In genomic region chr1:79774164-79774780, GRCm38 (mm10) we compare ENCODE assay signal across 21 mouse cellular contexts. TPM values are rescaled to one million over a fixed set of nuclear protein-coding genes. Genes with fewer than 3 reads are reported as not detected.
DNase-seq lines count a peak whose midpoint lies in the region; TF ChIP-seq lines count a peak whose summit lies in the region.
"Had no signal": no experiment of that assay in that cellular context is flagged by ENCODE, and none has a peak within 500 bp of the region (broad histone marks: within the 10 kb centered on the region; RNA-seq: fewer than 3 reads in every experiment).

No protein-coding gene starts in this region.

- H3K27me3 ChIP-seq in spleen, adult 2 months (ENCODE audit: control insufficient read depth, insufficient read depth, low read length): no peaks in the 10 kb centered on the region
- H3K27me3 ChIP-seq in CH12.LX (replicated peaks): no peaks in the 10 kb centered on the region
- no peaks in the 10 kb centered on the region for H3K27me3 ChIP-seq in kidney, adult 2 months (replicated peaks; ENCODE audit: control insufficient read depth, insufficient read depth, low read length)
- H3K27me3 ChIP-seq: embryonic facial prominence, embryonic 13.5 days; embryonic facial prominence, embryonic 15.5 days; forebrain, embryonic 12.5 days had no signal

- intact Hi-C loops in left cerebral cortex, adult 2 months (cut with DNase I): no loop called here

- H3K4me2 ChIP-seq in CH12.LX (ENCODE audit: insufficient read depth, low read depth, poor library complexity, severe bottlenecking): peak overlapping the region; percentile 83; the same call in 1 of the 2 replicates
- H3K4me2 ChIP-seq: embryonic facial prominence, embryonic 13.5 days; embryonic facial prominence, embryonic 15.5 days; forebrain, embryonic 12.5 days had no signal

- no peak for DNase-seq in spleen, adult 2 months (ENCODE audit: low read depth in 1 of 2, low spot score in 2 of 2)
- no peak for DNase-seq in spleen, postnatal 4 days (ENCODE audit: low spot score in 2 of 2)
- peak; percentile 82 for DNase-seq in CH12.LX (ENCODE audit: extremely low read depth)
- no peak for DNase-seq in kidney, adult 2 months
- DNase-seq in left cerebral cortex, adult 2 months (ENCODE audit: extremely low spot score in 1 of 2, low spot score in 2 of 2): no peak
- DNase-seq: adrenal gland, adult 2 months; adrenal gland, postnatal 10 days; adrenal gland, postnatal 25 days; B cell, adult 2 months; cerebellum, adult 11 months; cerebellum, adult 18-20 months; cerebellum, adult 8-10 months; cerebellum, adult 9-11 months; cerebellum, postnatal 14 days; cerebellum, postnatal 36 days; embryo, embryonic 11 days had no signal

- WGBS in spleen, adult 2 months: 59% methylated on average over 4 of the region's 4 CpGs
- WGBS in kidney, adult 2 months: 82% methylated on average over 4 of the region's 4 CpGs

- no peak for TF ChIP-seq POLR2A in spleen, adult 2 months (IDR thresholded peaks at IDR 0.05; ENCODE audit: low read depth, low read length)
- TF ChIP-seq POLR2A in CH12.LX (IDR thresholded peaks at IDR 0.05; ENCODE audit: low read depth, low read length): no peak
- TF ChIP-seq POLR2A in kidney, adult 2 months (IDR thresholded peaks at IDR 0.05; ENCODE audit: low read depth, low read length): no peak

- H3K79me2 ChIP-seq in CH12.LX (replicated peaks; ENCODE audit: control insufficient read depth, extremely low read depth, insufficient read depth, poor library complexity, severe bottlenecking): peaks cover 18% of the 10 kb centered on the region

- H3K9ac ChIP-seq in CH12.LX (ENCODE audit: insufficient read depth, low read depth): peak overlapping the region; percentile 41
- H3K9ac ChIP-seq: embryonic facial prominence, embryonic 13.5 days; embryonic facial prominence, embryonic 15.5 days; forebrain, embryonic 12.5 days had no signal

- no peak for TF ChIP-seq RAD21 in CH12.LX (IDR thresholded peaks at IDR 0.05; ENCODE audit: low read depth, low read length)

- peak overlapping the region; percentile 2; the same call in 1 of the 2 replicates for H3K27ac ChIP-seq in spleen, adult 2 months (ENCODE audit: insufficient read depth, low read length)
- H3K27ac ChIP-seq in CH12.LX (ENCODE audit: insufficient read depth, low read depth): peak overlapping the region; percentile 91
- no peak overlapping the region for H3K27ac ChIP-seq in kidney, adult 2 months (ENCODE audit: insufficient read depth, low read depth, low read length)
- no peak overlapping the region for H3K27ac ChIP-seq in left cerebral cortex, adult 2 months
- H3K27ac ChIP-seq: embryonic facial prominence, embryonic 13.5 days; embryonic facial prominence, embryonic 15.5 days; forebrain, embryonic 10.5 days; forebrain, embryonic 12.5 days had no signal

- no peaks in the 10 kb centered on the region for H3K9me3 ChIP-seq in CH12.LX (replicated peaks; ENCODE audit: low read length)
- H3K9me3 ChIP-seq: embryonic facial prominence, embryonic 13.5 days; embryonic facial prominence, embryonic 15.5 days; forebrain, embryonic 10.5 days; forebrain, embryonic 12.5 days had no signal

- peaks cover 2% of the 10 kb centered on the region; the same call in 1 of the 2 replicates for H3K4me1 ChIP-seq in spleen, adult 2 months (ENCODE audit: control insufficient read depth, insufficient read depth, insufficient read length)
- peaks cover 21 to 62% of the 10 kb centered on the region in 2 experiments for H3K4me1 ChIP-seq in CH12.LX (ENCODE audit: control insufficient read depth in 1 of 2, insufficient read depth in 2 of 2)
- no peaks in the 10 kb centered on the region for H3K4me1 ChIP-seq in kidney, adult 2 months (ENCODE audit: control insufficient read depth, insufficient read depth, low read length)
- H3K4me1 ChIP-seq: embryonic facial prominence, embryonic 15.5 days had no signal

- peaks cover 8% of the 10 kb centered on the region for H3K36me3 ChIP-seq in spleen, adult 2 months (ENCODE audit: control insufficient read depth, insufficient read depth, low read length)
- H3K36me3 ChIP-seq in CH12.LX (replicated peaks in 1 of 2; ENCODE audit: control insufficient read depth in 1 of 2, insufficient read depth in 1 of 2, low read length in 1 of 2): peaks cover 10 to 17% of the 10 kb centered on the region in 2 experiments
- 0 out of 2 replicates have a peak, but pooled peaks cover 2% of the 10 kb centered on the region for H3K36me3 ChIP-seq in kidney, adult 2 months (ENCODE audit: control insufficient read depth, insufficient read depth, low read length)

- H3K4me3 ChIP-seq in spleen, adult 2 months (ENCODE audit: extremely low read depth, insufficient read depth, insufficient read length): no peak overlapping the region
- H3K4me3 ChIP-seq in CH12.LX (replicated peaks in 1 of 3; ENCODE audit: low read depth in 2 of 3, low read length in 2 of 3, poor library complexity in 1 of 3): no peak overlapping the region
- no peak overlapping the region for H3K4me3 ChIP-seq in kidney, adult 2 months (ENCODE audit: insufficient read depth, low read depth, low read length)
- no peak overlapping the region for H3K4me3 ChIP-seq in left cerebral cortex, adult 2 months
- H3K4me3 ChIP-seq: embryonic facial prominence, embryonic 13.5 days; embryonic facial prominence, embryonic 15.5 days; erythroblast, embryonic 14.5 days; forebrain, embryonic 10.5 days; forebrain, embryonic 12.5 days had no signal

- in situ Hi-C loops in CH12.LX (cut with MboI; ENCODE audit: low pct_ligation_motif_present, low pct_unique_long_range_greater_than_20kb, low sequenced_read_pairs): loop anchor here (25.0 kb wide), 1 partner anchor 713 kb away; no protein-coding TSS in a partner anchor

- no peak for TF ChIP-seq CTCF in spleen, adult 2 months (IDR thresholded peaks at IDR 0.05; ENCODE audit: extremely low read depth, insufficient read depth, insufficient read length, insufficient replicate concordance)
- TF ChIP-seq CTCF in CH12.LX (conservative IDR thresholded peaks at IDR 0.05 in 1 of 2, IDR thresholded peaks at IDR 0.05 in 1 of 2; ENCODE audit: low read depth in 2 of 2, low read length in 2 of 2): no peak
- no peak for TF ChIP-seq CTCF in kidney, adult 2 months (conservative IDR thresholded peaks at IDR 0.05; ENCODE audit: insufficient read depth, insufficient read length, low read depth, low read length)
- no peak for TF ChIP-seq CTCF in left cerebral cortex, adult 2 months (IDR thresholded peaks at IDR 0.05)

- dilution Hi-C loops in CH12.LX (cut with MboI; ENCODE audit: extremely low pct_ligation_motif_present, extremely low pct_unique_long_range_greater_than_20kb, low sequenced_read_pairs): no loop called here

- TF ChIP-seq EP300 in CH12.LX (IDR thresholded peaks at IDR 0.05; ENCODE audit: low read length): peak; percentile 79

TF ChIP-seq in CH12.LX, 34 proteins besides CTCF, POLR2A, EP300 and RAD21:
- TF ChIP-seq TBP (conservative IDR thresholded peaks at IDR 0.05; ENCODE audit: low read depth, low read length): 0 out of 2 replicates have a peak, but pooled peaks have one; percentile 50
- no peak for TF ChIP-seq ZMIZ1 (IDR thresholded peaks at IDR 0.05; ENCODE audit: low read depth, low read length)
- TF ChIP-seq MAZ (IDR thresholded peaks at IDR 0.05; ENCODE audit: low read depth, low read length): peak; percentile 84
- peak; percentile 46; the same call in 1 of the 2 replicates for TF ChIP-seq BHLHE40 (IDR thresholded peaks at IDR 0.05; ENCODE audit: low read depth, low read length)
- no peak for TF ChIP-seq PAX5 (IDR thresholded peaks at IDR 0.05; ENCODE audit: low read length)
- TF ChIP-seq RCOR1 (conservative IDR thresholded peaks at IDR 0.05; ENCODE audit: low read depth, low read length): peak; percentile 80
- TF ChIP-seq ETS1 (conservative IDR thresholded peaks at IDR 0.05; ENCODE audit: low read depth, low read length): peak; percentile 58
- TF ChIP-seq IRF4 (IDR thresholded peaks at IDR 0.05; ENCODE audit: low read depth, low read length): peak; percentile 49
- no peak for TF ChIP-seq E2F4 (IDR thresholded peaks at IDR 0.05; ENCODE audit: insufficient replicate concordance, low read depth, low read length)
- peak; percentile 72 for TF ChIP-seq MEF2A (IDR thresholded peaks at IDR 0.05; ENCODE audit: borderline replicate concordance, low read depth, low read length)
- TF ChIP-seq TCF12 (IDR thresholded peaks at IDR 0.05; ENCODE audit: low read depth, low read length): peak; percentile 58; the same call in 1 of the 2 replicates
- 0 out of 2 replicates have a peak, but pooled peaks have one; percentile 43 for TF ChIP-seq SIN3A (IDR thresholded peaks at IDR 0.05; ENCODE audit: low read length)
- no peak; the same call in 1 of the 2 replicates for TF ChIP-seq JUN (IDR thresholded peaks at IDR 0.05; ENCODE audit: insufficient read depth, low read depth, low read length)
- peak; percentile 78; the same call in 1 of the 2 replicates for TF ChIP-seq CHD2 (IDR thresholded peaks at IDR 0.05; ENCODE audit: low read length)
- TF ChIP-seq ZNF384 (IDR thresholded peaks at IDR 0.05; ENCODE audit: low read depth, low read length): peak; percentile 88
- TF ChIP-seq JUND (conservative IDR thresholded peaks at IDR 0.05; ENCODE audit: low read depth, low read length): no peak
- peak; percentile 34; the same call in 1 of the 2 replicates for TF ChIP-seq NELFE (IDR thresholded peaks at IDR 0.05; ENCODE audit: low read depth, low read length)
- TF ChIP-seq MAFK (IDR thresholded peaks at IDR 0.05; ENCODE audit: insufficient replicate concordance, low read length): peak; percentile 48; the same call in 1 of the 2 replicates
- no peak for TF ChIP-seq GABPA (IDR thresholded peaks at IDR 0.05; ENCODE audit: insufficient replicate concordance, low read depth, low read length)

RNA-seq across cellular contexts. Expression of gene Mrpl44, which starts 1.5 kb away (rescaled TPM):
- 5.0 and 7.4 TPM in 2 replicates for polyA plus RNA-seq in spleen, adult 2 months (2012; rRNA removed)
- total RNA-seq in CH12.LX (2012; rRNA removed): 63.7 and 67.0 TPM in 2 replicates
- total RNA-seq in CH12.LX (2014; rRNA removed): 129 and 137 TPM in 2 replicates
- polyA plus RNA-seq in CH12.LX (2012; ENCODE audit: insufficient read length, low read depth): 84.3 and 85.0 TPM in 2 replicates
- polyA plus RNA-seq in kidney, adult 2 months (2012; rRNA removed): 16.0 and 21.4 TPM in 2 replicates
- 10 to 100 TPM; 26.9 to 28.8 TPM for total RNA-seq in left cerebral cortex, adult 2 months (2021)

RNA-seq across cellular contexts. Expression of gene Wdfy1, which starts 1.7 kb away (rescaled TPM):
- 22.1 and 31.9 TPM in 2 replicates for polyA plus RNA-seq in spleen, adult 2 months (2012; rRNA removed)
- 54.4 and 70.6 TPM in 2 replicates for total RNA-seq in CH12.LX (2012; rRNA removed)
- 56.3 and 57.3 TPM in 2 replicates for total RNA-seq in CH12.LX (2014; rRNA removed)
- 84.3 and 86.3 TPM in 2 replicates for polyA plus RNA-seq in CH12.LX (2012; ENCODE audit: insufficient read length, low read depth)
- polyA plus RNA-seq in kidney, adult 2 months (2012; rRNA removed): 46.4 and 46.9 TPM in 2 replicates
- 10 to 100 TPM; 43.7 to 45.9 TPM for total RNA-seq in left cerebral cortex, adult 2 months (2021)

Comparison
In these comparisons a context has a peak if more than half of its experiments do, and no peak if none do; other contexts are left out.
1. H3K27ac ChIP-seq: peak in spleen, adult 2 months (single experiment) and CH12.LX (single experiment); none in kidney, adult 2 months (single experiment) and left cerebral cortex, adult 2 months (single experiment).